Mouse (Mus musculus) liver, adult 2 months (tissue): Measurements from ENCODE around the gene Adrb1.

Experiments
- CTCF ChIP-seq: fragments of 200-500 bp; IDR thresholded peaks from 2 replicates; pipeline ENCODE4 v1.5.1; 2011; ENCODE audit warnings: low read depth, low read length, control low read depth
- POLR2A ChIP-seq: fragments of 200-500 bp; IDR thresholded peaks from 2 replicates; pipeline ENCODE4 v1.6.1; 2011; ENCODE audit warnings: low read length, control low read depth; ENCODE audit not compliant: insufficient read depth; ENCODE audit errors: extremely low read depth

- no peak for TF ChIP-seq CTCF
- TF ChIP-seq POLR2A, result no peak
These were observed 23.5 kb downstream of the Adrb1 start for GRCm38 (mm10) chr19:56745528-56745927.
